Mouse (Mus musculus) T-cell, adult 66 days (primary cell): ENCODE data around the gene Cadm1. TPM values are rescaled to one million over a fixed set of nuclear protein-coding genes. Genes with fewer than 3 reads are reported as not detected.

Experiments used
- total RNA-seq, 2 experiments: library from RNA; stranded (reverse); gene quantifications; 3 replicates in 1 of 2; 4 replicates in 1 of 2; pipeline ENCODE4 v1.2.4; 2023

The Cadm1 gene
- total RNA-seq: 1 to 10 TPM in 1 of 2 experiments, under 1 TPM in 1; 0.53 to 1.3 TPM

GRCm38 (mm10) chr9:47529602-47530450 lies at the start of gene Cadm1:
TSS of gene Cadm1 (plus strand) at chr9:47530173.

